Mouse (Mus musculus) heart, postnatal 14 days (tissue): Measurements from ENCODE around the gene Rwdd3. TPM values are rescaled to one million over a fixed set of nuclear protein-coding genes. Genes with fewer than 3 reads are reported as not detected.

Experiments used
- DNase-seq, 2 experiments: peaks; one replicate each; pipeline ENCODE4 v3.0.0; 2021 to 2022
- intact Hi-C: fragments of 180-260 bp; cut with DNase I; formaldehyde crosslinking; loops from one replicate; pipeline ENCODE4 v1.15.1; 2025
- total RNA-seq, 2 experiments: library from RNA; stranded (reverse); gene quantifications; 2 replicates each; pipeline ENCODE4 v1.2.3; 2021

Gene Rwdd3
- total RNA-seq, 2 experiments from 2014 or later, result 1.3 to 1.9 TPM

DNA sequence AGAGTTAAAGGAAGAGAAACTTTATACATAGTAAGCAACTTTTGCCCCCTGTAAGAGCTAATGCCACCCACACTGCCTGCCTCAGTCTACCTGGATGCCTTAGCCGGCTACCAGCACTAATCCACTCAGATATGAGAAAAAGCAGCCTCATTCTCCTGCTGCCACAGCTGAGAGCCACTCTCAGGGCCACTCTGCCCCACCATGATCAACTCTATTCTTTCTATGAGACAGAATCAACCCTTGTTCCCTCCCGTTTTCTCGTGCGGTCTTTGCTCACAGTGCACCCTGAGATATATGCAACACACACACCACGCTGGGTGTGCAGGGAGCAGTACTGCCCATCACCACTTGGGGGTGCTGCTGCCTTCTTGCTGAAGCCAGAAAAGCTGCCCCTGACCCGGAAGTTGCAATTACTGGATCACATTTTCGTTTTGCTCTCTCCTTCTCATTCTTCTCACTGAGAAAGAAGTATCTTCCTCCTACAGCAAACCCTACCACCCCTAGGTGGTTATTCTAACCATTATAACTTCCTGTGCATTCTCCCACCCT lies 8.2 kb downstream of the Rwdd3 start:
- intact Hi-C loops, result no loop called here
- DNase-seq, result peak; percentile 46 to 70

- no peak for DNase-seq
- intact Hi-C loops, result no loop called here
Measured at GRCm38 (mm10) chr3:121161661-121162060, 9.8 kb downstream of the Rwdd3 start.

DNA sequence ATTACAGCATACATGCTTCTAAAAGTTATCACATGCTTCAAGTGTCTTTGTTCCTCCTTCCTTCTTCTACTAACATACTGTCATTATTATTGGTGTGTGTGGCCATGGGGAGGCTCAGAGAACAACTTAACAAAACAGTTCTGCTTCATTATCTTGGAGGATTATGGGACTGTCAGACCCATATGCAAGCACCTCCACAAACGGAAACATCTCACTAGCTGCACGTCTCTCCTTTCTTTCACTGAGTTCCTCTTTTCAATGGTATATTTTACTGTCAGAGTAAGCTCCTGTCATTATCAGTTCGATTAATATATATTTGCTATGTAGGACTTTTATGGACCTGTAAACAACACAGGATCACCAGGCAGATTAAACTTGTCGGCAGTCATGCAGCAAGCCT lies 11.1 kb downstream of the Rwdd3 start:
- intact Hi-C loops, result no loop called here
- no peak for DNase-seq

DNA sequence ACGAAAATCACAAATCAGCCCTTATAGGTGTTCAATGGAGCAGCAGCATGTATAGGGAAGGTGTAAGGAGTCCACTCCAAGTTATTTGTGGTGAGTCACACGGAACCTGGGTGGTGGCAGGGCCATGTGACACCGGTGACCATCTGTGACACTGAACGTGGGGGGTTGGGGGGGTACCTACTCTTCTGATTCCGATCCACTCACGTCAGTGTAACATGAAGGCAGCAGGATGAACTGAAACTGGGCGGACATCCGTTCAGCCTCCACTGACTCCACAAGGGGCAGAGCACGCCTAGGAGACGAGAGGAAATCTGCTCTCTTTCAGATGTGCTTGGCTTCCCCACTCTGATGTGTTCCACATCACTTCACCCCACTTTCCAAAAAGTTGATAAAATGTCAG lies 11.9 kb downstream of the Rwdd3 start:
- intact Hi-C loops, result no loop called here
- DNase-seq, result no peak

GRCm38 (mm10) chr3:121158901-121159351 lies 12.6 kb downstream of the Rwdd3 start:
- intact Hi-C loops, result no loop called here
- no peak for DNase-seq

DNA sequence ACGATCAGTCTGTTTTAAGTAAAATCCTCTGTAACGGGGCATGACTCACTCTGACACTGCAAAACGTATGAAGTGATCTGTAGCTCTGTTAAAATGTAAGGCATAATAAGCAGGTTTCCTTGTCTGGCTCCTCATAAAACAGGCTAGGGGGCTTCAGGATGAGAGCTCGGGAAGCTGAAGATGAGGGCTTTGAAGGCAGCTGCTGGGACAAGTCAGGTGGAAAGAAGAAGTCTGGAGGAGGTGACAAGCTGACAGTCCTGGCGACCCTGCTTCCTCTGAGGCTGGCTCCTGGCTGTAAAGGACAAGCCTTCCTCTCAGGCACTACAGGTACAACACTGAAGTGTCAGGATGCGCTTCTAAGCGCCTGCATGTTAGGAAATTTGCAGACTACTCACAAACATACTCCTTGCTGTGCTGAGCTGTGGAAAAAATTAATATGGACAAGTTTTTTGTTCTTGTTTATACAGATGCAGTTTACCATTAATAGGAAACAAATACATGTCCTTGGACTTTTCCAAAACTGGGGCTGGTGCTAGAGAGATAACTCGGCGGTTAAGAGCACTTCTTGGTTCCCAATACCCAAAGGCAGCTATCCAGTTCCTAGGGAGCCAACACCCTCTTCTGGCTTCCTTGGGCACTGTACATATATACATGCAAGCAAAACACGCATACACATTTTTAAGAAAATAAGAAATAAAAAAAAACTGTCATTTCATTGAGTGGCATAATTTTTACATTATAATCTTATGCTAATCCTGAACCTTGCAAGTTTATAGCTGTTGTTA lies 13.8 kb downstream of the Rwdd3 start:
- no peak for DNase-seq
- intact Hi-C loops, result no loop called here

DNA sequence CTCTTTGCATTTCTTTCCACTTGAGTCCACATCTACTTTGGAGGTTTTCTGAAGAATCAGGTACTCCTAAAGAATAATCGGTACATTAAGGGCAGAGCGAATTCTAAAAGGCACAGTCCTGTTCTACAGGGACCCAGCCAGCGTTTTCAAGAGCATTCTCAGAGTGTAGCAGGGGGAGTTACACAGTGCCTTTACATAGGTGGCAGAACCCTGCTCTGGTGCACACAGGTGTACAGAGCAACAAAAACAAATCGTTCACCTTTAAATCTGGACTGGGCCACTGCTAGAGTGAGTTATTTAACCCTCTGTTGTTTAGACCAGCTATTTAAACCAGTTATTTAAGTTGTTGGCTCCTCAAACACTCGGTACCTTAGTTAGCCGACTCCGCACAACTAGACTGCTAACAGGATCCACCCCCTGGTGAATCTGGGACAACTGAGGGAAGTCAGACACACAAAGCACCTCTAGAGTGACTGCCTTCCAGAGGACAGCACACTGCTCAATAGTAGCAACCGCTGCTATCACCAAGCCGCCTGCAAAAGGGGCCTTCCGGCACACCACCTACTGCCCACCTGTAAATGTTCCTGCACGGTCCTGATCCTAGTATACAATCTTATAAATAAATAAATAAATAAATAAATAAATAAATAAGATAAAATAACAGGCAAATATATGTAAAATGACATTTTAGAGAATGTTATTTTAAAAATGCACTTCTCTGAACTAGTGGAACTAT lies 14.9 kb downstream of the Rwdd3 start:
- intact Hi-C loops, result no loop called here
- no peak for DNase-seq

- no peak for DNase-seq
- intact Hi-C loops, result no loop called here
Measured at GRCm38 (mm10) chr3:121156043-121156442, 15.5 kb downstream of the Rwdd3 start.

DNA sequence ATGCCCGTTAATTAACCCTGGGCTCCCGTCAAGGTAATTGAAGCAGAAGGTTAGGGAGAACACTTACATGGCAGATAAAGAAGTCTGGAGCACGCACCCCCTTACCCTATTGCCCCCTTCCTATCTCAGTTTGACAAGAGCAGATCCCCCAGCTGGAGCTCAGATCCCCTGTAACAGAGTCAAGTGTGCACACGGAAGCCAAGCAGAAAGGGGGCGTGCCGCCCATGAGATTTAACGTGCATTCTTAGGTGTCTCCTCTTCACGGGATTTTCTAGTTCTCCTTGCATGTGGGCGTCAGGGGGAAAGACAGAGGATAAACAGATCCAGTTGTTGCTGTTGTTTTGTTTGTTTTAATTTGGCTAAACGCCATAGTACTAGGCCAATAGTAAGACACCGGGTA lies 37.6 kb downstream of the Rwdd3 start:
- DNase-seq, result no peak
- intact Hi-C loops, result no loop called here

- intact Hi-C loops, result no loop called here
- DNase-seq, result no peak
Measured at GRCm38 (mm10) chr3:121133039-121133438, 38.5 kb downstream of the Rwdd3 start.

GRCm38 (mm10) chr3:121127171-121127570 lies 44.3 kb downstream of the Rwdd3 start:
- no peak for DNase-seq
- intact Hi-C loops, result no loop called here

- no peak for DNase-seq
- intact Hi-C loops, result no loop called here
Measured at GRCm38 (mm10) chr3:121126476-121126875, 45.0 kb downstream of the Rwdd3 start.

DNA sequence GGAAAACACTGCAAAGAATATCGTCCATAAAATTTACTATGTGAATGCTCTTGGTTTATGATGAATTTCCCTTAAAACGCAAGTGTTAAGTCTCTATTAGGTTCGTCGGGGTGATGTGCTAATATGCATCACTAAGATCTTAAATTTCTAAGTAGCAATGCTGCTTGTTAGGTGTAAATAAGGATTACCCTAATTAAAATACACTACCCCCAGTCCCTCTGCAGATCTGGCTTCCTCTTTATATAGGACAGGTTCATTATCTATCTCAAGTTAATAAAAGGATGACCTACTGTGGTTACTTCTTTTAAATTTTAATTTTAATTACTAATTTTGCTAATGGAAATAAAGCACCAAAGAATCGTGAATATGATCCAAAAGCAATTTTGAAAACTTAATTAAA lies 50.4 kb downstream of the Rwdd3 start:
- intact Hi-C loops, result no loop called here
- DNase-seq, result no peak

- intact Hi-C loops, result no loop called here
- no peak for DNase-seq
Measured at GRCm38 (mm10) chr3:121116590-121116989, 54.9 kb downstream of the Rwdd3 start.

DNA sequence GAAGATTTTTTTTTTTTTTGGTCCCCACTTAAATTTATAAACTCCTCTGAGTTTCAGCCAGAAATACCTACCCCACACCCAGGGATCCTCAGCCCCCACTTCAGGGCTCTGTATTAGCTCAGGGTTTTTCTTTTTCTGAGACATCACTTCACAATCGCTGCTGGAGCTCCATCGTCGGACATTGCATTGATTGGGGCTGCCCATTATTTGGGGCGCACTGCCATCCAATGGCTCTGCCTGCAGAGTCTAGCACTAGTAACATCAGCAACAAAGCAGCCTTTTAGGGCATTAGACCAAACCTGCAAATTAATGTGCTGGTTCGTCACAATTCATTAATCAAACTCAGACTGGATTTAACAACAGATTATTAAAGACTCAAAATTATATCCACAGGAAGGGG lies 55.4 kb downstream of the Rwdd3 start:
- no peak for DNase-seq

GRCm38 (mm10) chr3:121111068-121111467 lies 60.4 kb downstream of the Rwdd3 start:
- intact Hi-C loops, result no loop called here
- DNase-seq, result no peak

More for the DNA sequence above, 55.4 kb downstream of the Rwdd3 start:
- intact Hi-C loops, result no loop called here

DNA sequence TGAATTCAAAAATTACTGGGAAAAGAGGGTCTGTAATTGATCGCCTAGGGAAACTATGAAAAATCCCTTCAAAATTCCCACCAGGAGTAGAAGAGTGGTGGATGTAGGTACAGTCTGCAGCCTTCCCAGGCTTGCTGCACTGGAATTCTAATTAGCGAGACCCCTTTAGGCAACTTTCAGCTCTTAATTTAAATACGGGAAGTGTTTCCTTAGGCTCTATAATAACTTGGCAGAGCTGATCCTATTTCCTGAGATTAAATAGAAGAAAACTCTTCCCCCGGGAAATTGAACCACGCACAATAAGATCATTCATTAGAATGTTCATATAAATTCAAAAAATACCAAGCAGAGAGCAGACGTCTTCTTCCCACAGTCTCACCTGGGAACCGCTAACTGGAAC lies 61.1 kb downstream of the Rwdd3 start:
- DNase-seq, result no peak
- intact Hi-C loops, result no loop called here

- intact Hi-C loops, result no loop called here
- no peak for DNase-seq
Measured at GRCm38 (mm10) chr3:121107481-121107880, 64.0 kb downstream of the Rwdd3 start.

- DNase-seq, result no peak
- intact Hi-C loops, result no loop called here
Measured at GRCm38 (mm10) chr3:121105408-121105708, 66.1 kb downstream of the Rwdd3 start.
